Mouse (Mus musculus): Measurements from ENCODE around the gene Cpvl. TPM values are rescaled to one million over a fixed set of nuclear protein-coding genes. Genes with fewer than 3 reads are reported as not detected.
A peak's percentile ranks its signal among the peaks of the same experiment; 100 is the strongest.

Gene Cpvl
- 0.26 and 0.40 TPM in 2 replicates for polyA plus RNA-seq (2012; rRNA removed)

DNA sequence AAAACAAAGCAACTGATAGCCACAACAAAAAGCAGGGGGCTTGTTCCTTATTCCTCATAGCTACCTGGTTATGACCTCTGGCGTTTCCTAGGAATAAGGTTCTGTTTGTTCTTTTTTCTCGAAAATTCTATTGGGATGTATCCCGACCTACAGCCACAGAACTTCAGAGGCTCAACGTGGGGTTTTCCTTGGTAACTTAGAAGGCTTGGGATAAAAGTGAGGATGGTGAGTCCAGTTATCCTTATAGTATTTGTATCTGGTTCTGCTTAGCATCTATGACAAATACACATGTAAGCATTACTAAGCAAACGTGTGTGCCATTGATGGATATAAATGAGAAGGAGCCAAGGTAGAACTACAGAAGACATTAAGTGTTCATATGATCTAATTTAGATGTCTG, at the start of gene Cpvl:
TSS of gene Cpvl (minus strand) at position 101 of the 400 bp plus-strand sequence.
- no peaks in the 10 kb centered on the region; the same call in 1 of the 2 replicates for H3K4me1 ChIP-seq (ENCODE audit: control insufficient read depth, insufficient read depth, low read length)
- DNase-seq, result no peak
- TF ChIP-seq POLR2A (IDR thresholded peaks at IDR 0.05; ENCODE audit: borderline replicate concordance, insufficient read depth, low read length) (no peak), CTCF (IDR thresholded peaks at IDR 0.05; ENCODE audit: borderline replicate concordance, insufficient read depth, low read depth, low read length) (no peak)
- no peak within 1 kb of the TSS for H3K4me3 ChIP-seq (replicated peaks; ENCODE audit: insufficient read depth, low read depth, low read length)
- no peak within 1 kb of the TSS for H3K27ac ChIP-seq (ENCODE audit: insufficient read depth, low read length)
- no peaks in the 10 kb centered on the region for H3K27me3 ChIP-seq (ENCODE audit: control insufficient read depth, insufficient read depth, low read length)
- WGBS, result 92% methylated on average over 5 of the region's 5 CpGs

DNA sequence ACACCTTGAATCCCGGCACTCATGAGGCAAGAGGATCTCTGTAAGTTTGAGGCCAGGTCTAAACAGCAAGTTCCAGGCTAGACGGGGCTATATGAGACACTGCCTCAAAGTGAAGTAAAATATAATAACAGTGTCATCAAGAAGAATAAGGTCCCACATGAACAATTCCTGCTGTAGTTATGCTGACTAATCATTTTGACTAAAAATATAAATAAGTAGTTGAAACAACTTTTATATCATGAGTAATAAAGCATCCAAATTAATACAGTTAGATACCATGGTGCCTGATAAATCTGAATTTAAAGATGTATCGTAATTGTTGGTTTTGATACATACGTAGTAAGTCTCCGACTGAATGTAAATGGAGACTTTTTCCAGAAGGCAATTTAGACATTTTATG, 45.4 kb upstream of the Cpvl start:
- 97% methylated on average over 5 of the region's 5 CpGs for WGBS
- H3K4me1 ChIP-seq (ENCODE audit: control insufficient read depth, insufficient read depth, low read length), result no peaks in the 10 kb centered on the region
- H3K27ac ChIP-seq (ENCODE audit: insufficient read depth, low read length), result no peak overlapping the region
- H3K27me3 ChIP-seq (ENCODE audit: control insufficient read depth, insufficient read depth, low read length), result no peaks in the 10 kb centered on the region
- no peak for DNase-seq
- no peak overlapping the region for H3K4me3 ChIP-seq (replicated peaks; ENCODE audit: insufficient read depth, low read depth, low read length)
- TF ChIP-seq POLR2A (IDR thresholded peaks at IDR 0.05; ENCODE audit: borderline replicate concordance, insufficient read depth, low read length) (no peak), CTCF (IDR thresholded peaks at IDR 0.05; ENCODE audit: borderline replicate concordance, insufficient read depth, low read depth, low read length) (no peak)

DNA sequence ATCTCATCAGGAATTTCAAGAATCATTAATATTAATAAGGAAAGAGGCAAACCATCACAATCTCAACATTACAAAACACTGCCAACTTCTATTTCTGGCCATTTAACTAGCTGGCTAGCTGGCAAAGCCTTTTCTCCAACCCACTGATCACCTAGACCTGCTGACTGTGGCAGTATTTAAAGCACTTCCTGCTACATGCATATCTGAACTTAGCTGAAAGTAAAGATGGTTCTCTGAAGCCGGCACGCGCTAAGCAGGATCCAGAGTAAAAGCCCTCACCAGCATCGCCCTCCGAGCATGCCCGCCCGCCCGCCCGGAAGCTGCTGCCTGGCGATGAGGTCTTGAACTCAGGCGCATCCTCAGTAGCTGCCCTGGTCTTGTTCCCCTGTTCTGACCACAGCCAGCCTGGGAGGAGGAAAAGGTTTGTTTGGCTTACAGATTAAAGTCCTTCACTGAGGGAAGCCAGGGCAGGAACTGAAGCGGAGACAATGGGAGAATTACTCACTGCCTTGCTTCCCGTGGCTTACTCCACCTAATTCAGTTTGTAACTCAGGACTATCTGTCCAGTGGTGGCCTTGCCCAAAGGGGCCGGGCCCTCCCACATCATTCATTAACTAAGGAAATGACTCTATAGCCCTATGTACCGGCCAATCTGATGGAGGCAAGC, 42.8 kb upstream of the Cpvl start:
- H3K4me1 ChIP-seq (ENCODE audit: control insufficient read depth, insufficient read depth, low read length), result no peaks in the 10 kb centered on the region
- no peak for TF ChIP-seq CTCF (IDR thresholded peaks at IDR 0.05; ENCODE audit: borderline replicate concordance, insufficient read depth, low read depth, low read length)
- no peak for TF ChIP-seq POLR2A (IDR thresholded peaks at IDR 0.05; ENCODE audit: borderline replicate concordance, insufficient read depth, low read length)
- no peaks in the 10 kb centered on the region for H3K27me3 ChIP-seq (ENCODE audit: control insufficient read depth, insufficient read depth, low read length)
- H3K4me3 ChIP-seq (replicated peaks; ENCODE audit: insufficient read depth, low read depth, low read length), result no peak overlapping the region
- no peak overlapping the region for H3K27ac ChIP-seq (ENCODE audit: insufficient read depth, low read length)
- no peak for DNase-seq
- 83% methylated on average over 15 of the region's 15 CpGs for WGBS

DNA sequence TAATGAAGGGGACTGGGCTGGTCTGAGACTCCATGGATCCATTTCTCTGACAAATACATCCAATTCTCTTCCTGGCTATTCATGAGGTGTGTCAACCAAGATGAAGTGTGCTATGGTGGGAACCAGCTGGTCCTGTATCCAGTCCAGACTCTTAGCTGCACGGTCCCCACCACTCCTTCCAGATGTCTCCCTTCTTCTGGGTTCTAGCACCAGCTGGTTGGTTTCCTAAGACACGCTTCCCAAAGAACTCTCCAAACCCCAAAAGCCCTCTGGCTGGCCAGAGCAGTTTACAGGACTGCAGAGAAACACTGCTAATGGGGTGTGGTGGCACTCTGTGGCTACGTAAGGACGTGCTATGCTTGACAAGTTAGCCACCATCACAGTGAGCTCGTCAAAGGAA, 40.4 kb upstream of the Cpvl start:
- no peak for DNase-seq
- Histone ChIP-seq H3K4me1 (ENCODE audit: control insufficient read depth, insufficient read depth, low read length) (no peaks in the 10 kb centered on the region), H3K27me3 (ENCODE audit: control insufficient read depth, insufficient read depth, low read length) (no peaks in the 10 kb centered on the region), H3K4me3 (replicated peaks; ENCODE audit: insufficient read depth, low read depth, low read length) (no peak overlapping the region), H3K27ac (ENCODE audit: insufficient read depth, low read length) (no peak overlapping the region)
- 88% methylated on average over 5 of the region's 5 CpGs for WGBS
- TF ChIP-seq POLR2A (IDR thresholded peaks at IDR 0.05; ENCODE audit: borderline replicate concordance, insufficient read depth, low read length) (no peak), CTCF (IDR thresholded peaks at IDR 0.05; ENCODE audit: borderline replicate concordance, insufficient read depth, low read depth, low read length) (no peak)

DNA sequence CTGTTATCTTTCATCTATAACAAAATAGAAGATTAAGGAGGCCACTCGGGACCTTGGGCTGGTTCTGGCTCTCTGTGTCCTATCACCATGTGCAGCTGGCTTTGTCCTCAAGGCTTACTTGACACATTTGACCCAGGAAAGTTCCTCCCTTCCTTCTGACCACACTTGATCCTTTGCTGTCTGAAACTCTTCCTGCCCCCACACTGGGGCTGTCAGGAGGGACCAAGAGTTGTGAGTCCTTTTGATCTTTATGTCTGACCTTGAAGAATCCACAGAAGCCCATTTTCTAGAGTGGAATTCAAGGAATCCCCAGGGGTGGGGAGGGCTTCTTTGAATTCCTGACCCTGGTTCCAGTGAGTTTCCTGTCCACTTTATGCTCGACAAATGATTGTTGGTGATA, 39.6 kb upstream of the Cpvl start:
- 90% methylated on average over 2 of the region's 2 CpGs for WGBS
- no peak for DNase-seq
- Histone ChIP-seq H3K4me1 (ENCODE audit: control insufficient read depth, insufficient read depth, low read length) (no peaks in the 10 kb centered on the region), H3K27ac (ENCODE audit: insufficient read depth, low read length) (no peak overlapping the region), H3K27me3 (ENCODE audit: control insufficient read depth, insufficient read depth, low read length) (no peaks in the 10 kb centered on the region), H3K4me3 (replicated peaks; ENCODE audit: insufficient read depth, low read depth, low read length) (no peak overlapping the region)
- TF ChIP-seq CTCF (IDR thresholded peaks at IDR 0.05; ENCODE audit: borderline replicate concordance, insufficient read depth, low read depth, low read length), result no peak
- no peak for TF ChIP-seq POLR2A (IDR thresholded peaks at IDR 0.05; ENCODE audit: borderline replicate concordance, insufficient read depth, low read length)

DNA sequence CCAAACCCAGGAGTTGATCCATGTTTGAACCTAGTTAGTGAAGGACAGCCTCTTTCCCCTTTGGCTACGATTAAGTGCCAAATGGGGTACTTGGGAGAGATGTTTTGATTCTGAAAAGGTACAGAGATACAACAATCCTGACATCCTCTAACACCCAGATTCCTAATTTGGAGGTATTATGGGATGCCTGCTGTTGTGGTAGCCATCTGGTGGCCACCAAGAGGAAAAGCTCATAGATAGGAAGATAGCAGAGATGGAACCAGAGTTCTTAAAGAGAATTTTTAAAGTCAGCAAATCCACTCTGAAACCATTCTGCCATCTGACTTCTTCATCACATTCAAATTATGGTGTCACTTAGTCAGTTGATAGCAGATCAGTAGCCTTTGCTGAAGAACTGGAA, 33.7 kb upstream of the Cpvl start:
- Histone ChIP-seq H3K4me1 (ENCODE audit: control insufficient read depth, insufficient read depth, low read length) (peaks cover 2% of the 10 kb centered on the region; the same call in 1 of the 2 replicates), H3K4me3 (replicated peaks; ENCODE audit: insufficient read depth, low read depth, low read length) (no peak overlapping the region), H3K27me3 (ENCODE audit: control insufficient read depth, insufficient read depth, low read length) (no peaks in the 10 kb centered on the region), H3K27ac (ENCODE audit: insufficient read depth, low read length) (no peak overlapping the region)
- TF ChIP-seq POLR2A (IDR thresholded peaks at IDR 0.05; ENCODE audit: borderline replicate concordance, insufficient read depth, low read length) (no peak), CTCF (IDR thresholded peaks at IDR 0.05; ENCODE audit: borderline replicate concordance, insufficient read depth, low read depth, low read length) (peak; percentile 4; the same call in 1 of the 2 replicates)
- DNase-seq, result no peak
- WGBS, result 91% methylated on average over 1 of the region's 1 CpGs

DNA sequence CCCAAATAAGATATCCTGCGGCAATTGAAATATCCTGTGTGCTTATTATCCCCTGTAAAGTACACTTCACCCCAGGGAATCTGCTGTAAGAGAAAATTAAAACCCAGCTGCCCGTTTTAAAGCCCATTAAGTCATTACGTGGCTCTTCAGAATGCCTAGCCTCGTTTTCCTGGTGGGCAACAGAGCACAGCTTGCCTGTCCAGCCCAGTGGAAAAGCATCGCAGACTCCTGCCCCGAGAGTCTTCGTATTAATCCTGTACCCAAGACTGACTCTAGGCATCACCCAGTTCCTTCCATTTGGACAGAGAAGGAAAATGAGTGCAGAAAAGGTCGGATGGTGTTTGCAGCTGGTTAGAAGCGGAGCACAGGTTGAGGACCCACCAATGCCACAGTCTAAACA, 31.9 kb upstream of the Cpvl start:
- no peak for DNase-seq
- Histone ChIP-seq H3K27ac (ENCODE audit: insufficient read depth, low read length) (no peak overlapping the region), H3K4me3 (replicated peaks; ENCODE audit: insufficient read depth, low read depth, low read length) (no peak overlapping the region), H3K4me1 (ENCODE audit: control insufficient read depth, insufficient read depth, low read length) (peaks cover 2% of the 10 kb centered on the region; the same call in 1 of the 2 replicates), H3K27me3 (ENCODE audit: control insufficient read depth, insufficient read depth, low read length) (no peaks in the 10 kb centered on the region)
- WGBS, result 84% methylated on average over 9 of the region's 9 CpGs
- TF ChIP-seq POLR2A (IDR thresholded peaks at IDR 0.05; ENCODE audit: borderline replicate concordance, insufficient read depth, low read length), result no peak
- no peak for TF ChIP-seq CTCF (IDR thresholded peaks at IDR 0.05; ENCODE audit: borderline replicate concordance, insufficient read depth, low read depth, low read length)

DNA sequence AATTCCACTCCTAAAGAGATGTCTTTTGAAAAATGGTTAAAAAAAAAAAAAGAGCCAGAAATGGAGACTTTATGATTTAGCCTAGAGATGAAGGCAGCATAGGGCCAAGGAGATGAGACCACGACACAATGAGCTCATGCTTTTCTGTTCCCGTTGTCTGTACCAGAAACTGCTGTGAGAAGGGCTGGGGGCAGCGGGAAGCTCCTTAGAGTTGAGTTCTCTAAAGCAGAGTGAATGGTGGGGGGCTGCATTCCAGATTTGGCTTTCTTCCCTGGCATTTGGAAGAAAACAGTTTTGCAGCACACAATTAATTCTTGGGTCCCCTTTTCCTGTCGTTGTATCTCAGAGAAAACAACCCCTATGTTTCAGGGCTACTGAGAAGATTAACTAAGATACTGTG, 30.8 kb upstream of the Cpvl start:
- Histone ChIP-seq H3K4me3 (replicated peaks; ENCODE audit: insufficient read depth, low read depth, low read length) (no peak overlapping the region), H3K4me1 (ENCODE audit: control insufficient read depth, insufficient read depth, low read length) (peaks cover 2% of the 10 kb centered on the region; the same call in 1 of the 2 replicates), H3K27me3 (ENCODE audit: control insufficient read depth, insufficient read depth, low read length) (no peaks in the 10 kb centered on the region), H3K27ac (ENCODE audit: insufficient read depth, low read length) (no peak overlapping the region)
- 82% methylated on average over 4 of the region's 4 CpGs for WGBS
- DNase-seq, result no peak
- no peak for TF ChIP-seq CTCF (IDR thresholded peaks at IDR 0.05; ENCODE audit: borderline replicate concordance, insufficient read depth, low read depth, low read length)
- no peak for TF ChIP-seq POLR2A (IDR thresholded peaks at IDR 0.05; ENCODE audit: borderline replicate concordance, insufficient read depth, low read length)
